Mouse (Mus musculus) limb, embryonic 14.5 days (tissue): ENCODE results near the gene Pde4a. TPM values are rescaled to one million over a fixed set of nuclear protein-coding genes. Genes with fewer than 3 reads are reported as not detected.

Experiments
- ATAC-seq: fragments of 200-750 bp; cut with Nextera tagmentation; 2 replicates; pipeline ENCODE4 v1.8.0; 2017; ENCODE audit warnings: low read depth, moderate number of reproducible peaks, moderate TSS enrichment; ENCODE audit not compliant: low FRiP score
- DNase-seq: peaks from one replicate; pipeline ENCODE4 v3.0.0-alpha.2; 2015; ENCODE audit warnings: low spot score
- H3K27ac ChIP-seq: fragments of 300-500 bp; sonication (generic); replicated peaks from 2 replicates; pipeline ENCODE4 v1.5.1; 2014; ENCODE audit warnings: low read depth, mild to moderate bottlenecking, low read length, moderate library complexity, mixed read lengths
- H3K27me3 ChIP-seq: fragments of 300-500 bp; sonication (generic); 2 replicates; pipeline ENCODE4 v1.6.1; 2014; ENCODE audit warnings: low read length, mixed read lengths; ENCODE audit not compliant: control insufficient read depth, insufficient read depth
- H3K36me3 ChIP-seq: fragments of 300-500 bp; sonication (generic); 2 replicates; pipeline ENCODE4 v1.6.1; 2014; ENCODE audit warnings: mild to moderate bottlenecking, low read length, moderate library complexity, mixed read lengths; ENCODE audit not compliant: control insufficient read depth, insufficient read depth
- H3K4me1 ChIP-seq: fragments of 300-500 bp; sonication (generic); 2 replicates; pipeline ENCODE4 v1.6.1; 2014; ENCODE audit warnings: antibody characterized with exemption, low read length, mixed read lengths; ENCODE audit not compliant: control insufficient read depth, insufficient read depth
- H3K4me2 ChIP-seq: fragments of 300-500 bp; sonication (generic); replicated peaks from 2 replicates; pipeline ENCODE4 v1.6.1; 2014; ENCODE audit warnings: low read depth, mild to moderate bottlenecking, low read length, moderate library complexity; ENCODE audit not compliant: severe bottlenecking
- H3K4me3 ChIP-seq: fragments of 300-500 bp; sonication (generic); replicated peaks from 2 replicates; pipeline ENCODE4 v1.5.1; 2014; ENCODE audit warnings: low read length
- H3K9ac ChIP-seq: fragments of 300-500 bp; sonication (generic); 2 replicates; pipeline ENCODE4 v1.6.1; 2014; ENCODE audit warnings: mild to moderate bottlenecking, low read depth, low read length, moderate library complexity; ENCODE audit not compliant: severe bottlenecking
- H3K9me3 ChIP-seq: fragments of 300-500 bp; sonication (generic); 2 replicates; pipeline ENCODE4 v1.6.1; 2016; ENCODE audit warnings: low read length; ENCODE audit not compliant: control insufficient read depth
- POLR2A ChIP-seq: fragments of 200-500 bp; IDR thresholded peaks from 2 replicates; pipeline ENCODE4 v1.8.0; 2012; ENCODE audit warnings: inconsistent platforms, mild to moderate bottlenecking, moderate library complexity, borderline replicate concordance; ENCODE audit not compliant: insufficient read depth, insufficient read length; ENCODE audit errors: extremely low read depth
- WGBS: fragments of 180-500 bp; shearing (Covaris S2); extraction: QIAGEN DNeasy Blood & Tissue Kit; methylation state at CpG from one replicate; pipeline ENCODE4 v1.1.7; 2014; 5-methylcytosine and 5-hydroxymethylcytosine counted together
- polyA plus RNA-seq, 2 experiments: library from polyadenylated mRNA; depleted of rRNA in 1 of 2; stranded (reverse) in 1 of 2; unstranded in 1 of 2; fragments of >200 nt; fragmentation: Nextera tagmentation in 1 of 2; extraction: Ambion mirVana in 1 of 2; gene quantifications; 2 replicates each; pipeline versions ENCODE4 v1.2.1 to v1.2.3; 2012 to 2014

Pde4a gene
- polyA plus RNA-seq, 2 experiments, result 4.4 to 5.7 TPM

DNA sequence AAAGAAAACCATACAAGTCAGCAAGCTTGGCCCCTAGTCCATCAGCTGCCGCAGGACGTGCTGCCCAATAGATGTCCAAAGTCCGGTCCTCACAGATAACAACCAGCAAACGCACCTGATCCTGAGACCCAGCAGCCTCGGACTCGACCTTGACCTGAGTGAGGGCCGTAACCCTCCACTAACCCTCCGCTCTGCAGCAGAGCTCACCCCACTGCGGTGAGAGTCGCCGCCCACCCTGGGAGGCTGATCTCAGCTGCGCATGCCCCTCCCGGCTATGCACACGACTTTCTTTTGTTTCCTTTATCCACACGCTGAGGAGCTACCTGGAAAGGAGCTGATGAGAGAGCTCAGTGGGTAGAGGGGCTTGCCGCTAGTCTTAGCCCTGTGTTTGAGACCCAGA, 61.8 kb downstream of the Pde4a start:
- H3K27me3 ChIP-seq, result no peaks in the 10 kb centered on the region
- H3K4me2 ChIP-seq, result peak overlapping the region; percentile 47
- no peaks in the 10 kb centered on the region for H3K9me3 ChIP-seq
- peaks cover 34% of the 10 kb centered on the region for H3K36me3 ChIP-seq
- ATAC-seq (peak; percentile 55; the same call in 1 of the 2 replicates), DNase-seq (peak; percentile 49)
- peaks cover 7% of the 10 kb centered on the region for H3K4me1 ChIP-seq
- H3K27ac ChIP-seq, result peak overlapping the region; percentile 61; the same call in 1 of the 2 replicates
- no peak for TF ChIP-seq POLR2A
- peak overlapping the region; percentile 40 for H3K9ac ChIP-seq
- 19% methylated on average over 16 of the region's 16 CpGs for WGBS
- H3K4me3 ChIP-seq, result peak overlapping the region; percentile 24

DNA sequence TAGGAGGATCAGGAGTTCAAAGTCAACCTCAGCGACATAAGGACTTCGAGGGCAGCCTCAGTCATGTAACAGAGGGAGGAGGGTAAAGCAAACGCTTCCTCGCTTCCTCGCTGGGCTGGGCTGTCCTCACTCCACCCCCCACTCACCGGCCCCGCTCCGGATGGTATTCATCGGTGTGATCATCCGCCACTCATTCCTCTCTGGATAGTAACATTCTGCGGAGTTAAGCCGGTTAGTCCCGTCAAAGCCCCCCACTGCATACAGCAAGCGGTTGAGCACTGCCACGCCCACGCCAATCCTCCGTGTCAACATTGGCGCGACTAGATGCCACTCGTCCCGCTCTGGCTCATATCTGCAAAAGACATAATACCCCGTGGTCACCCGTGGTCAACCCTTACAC, 66.0 kb downstream of the Pde4a start:
- Histone ChIP-seq H3K9ac (no peak overlapping the region), H3K27ac (no peak overlapping the region), H3K4me1 (peaks cover 7% of the 10 kb centered on the region), H3K4me3 (no peak overlapping the region), H3K36me3 (peaks cover 71% of the 10 kb centered on the region), H3K4me2 (no peak overlapping the region), H3K27me3 (no peaks in the 10 kb centered on the region), H3K9me3 (no peaks in the 10 kb centered on the region)
- ATAC-seq (no peak), DNase-seq (no peak)
- TF ChIP-seq POLR2A, result no peak
- WGBS, result 65% methylated on average over 23 of the region's 23 CpGs

DNA sequence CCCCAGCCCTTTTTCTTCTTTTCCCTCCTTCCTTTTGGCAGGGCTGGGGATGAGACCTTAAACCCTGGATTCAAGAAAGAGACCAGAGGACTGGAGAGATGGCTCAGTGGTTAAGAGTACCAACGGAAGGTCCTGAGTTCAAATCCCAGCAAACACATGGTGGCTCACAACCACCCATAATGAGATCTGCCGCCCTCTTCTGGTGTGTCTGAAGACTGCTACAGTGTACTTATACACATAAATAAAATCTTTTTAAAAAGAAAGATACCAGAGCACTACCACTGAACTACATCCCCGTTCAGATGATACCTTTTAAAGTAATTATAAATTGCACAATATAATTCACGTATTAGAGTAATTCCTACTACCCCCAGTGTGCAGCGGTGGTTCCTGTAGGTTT, 67.4 kb downstream of the Pde4a start:
- Histone ChIP-seq H3K27ac (no peak overlapping the region), H3K36me3 (peaks cover 79% of the 10 kb centered on the region), H3K27me3 (no peaks in the 10 kb centered on the region), H3K4me2 (no peak overlapping the region), H3K4me3 (no peak overlapping the region), H3K9me3 (no peaks in the 10 kb centered on the region), H3K4me1 (peaks cover 11% of the 10 kb centered on the region), H3K9ac (no peak overlapping the region)
- TF ChIP-seq POLR2A, result no peak
- ATAC-seq (no peak), DNase-seq (no peak)
- WGBS, result 80% methylated on average over 5 of the region's 5 CpGs

DNA sequence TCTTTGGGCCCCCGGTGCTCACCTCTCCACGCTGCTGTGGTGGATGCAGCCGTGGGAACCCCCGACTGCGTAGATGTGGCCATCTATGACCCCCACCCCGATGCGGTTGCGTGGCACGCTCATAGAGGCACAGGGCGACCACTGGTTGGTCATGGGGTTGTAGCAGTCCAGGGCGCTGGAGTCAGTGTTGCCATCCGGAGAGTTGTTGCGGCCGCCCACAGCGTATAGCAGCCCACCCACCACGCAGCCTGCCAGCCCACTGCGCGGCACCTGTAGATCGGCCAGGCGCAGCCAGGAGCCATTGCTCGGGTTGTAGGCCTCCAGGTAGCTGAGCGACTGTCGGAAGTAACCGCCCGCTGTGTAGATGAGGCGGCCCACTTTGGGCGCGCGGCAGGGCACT, 67.9 kb downstream of the Pde4a start:
- Histone ChIP-seq H3K4me3 (no peak overlapping the region), H3K9ac (no peak overlapping the region), H3K27me3 (no peaks in the 10 kb centered on the region), H3K36me3 (peaks cover 79% of the 10 kb centered on the region), H3K27ac (no peak overlapping the region), H3K9me3 (no peaks in the 10 kb centered on the region), H3K4me1 (peaks cover 11% of the 10 kb centered on the region), H3K4me2 (no peak overlapping the region)
- 92% methylated on average over 29 of the region's 29 CpGs for WGBS
- DNase-seq (no peak), ATAC-seq (no peak)
- no peak for TF ChIP-seq POLR2A

DNA sequence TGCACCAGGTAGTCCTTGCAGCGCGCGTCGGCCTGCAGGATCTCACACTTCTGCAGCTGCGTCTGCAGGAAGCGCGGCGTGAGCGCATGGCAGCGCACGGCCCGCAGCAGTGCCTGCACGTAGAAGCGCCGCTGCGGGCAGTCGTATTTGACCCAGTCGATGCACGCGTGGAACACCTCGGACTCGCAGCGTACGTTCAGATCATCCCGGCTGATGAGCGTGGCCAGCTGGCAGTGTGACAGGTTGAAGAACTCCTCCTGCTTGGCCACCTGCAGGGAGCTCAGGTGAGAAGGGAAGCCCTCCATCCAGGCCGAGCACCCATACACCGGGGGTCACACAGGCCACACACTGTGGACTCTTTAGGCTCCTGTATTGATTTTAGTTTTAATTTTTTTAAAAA, 68.3 kb downstream of the Pde4a start:
- Histone ChIP-seq H3K4me3 (no peak overlapping the region), H3K27me3 (no peaks in the 10 kb centered on the region), H3K4me1 (peaks cover 11% of the 10 kb centered on the region), H3K4me2 (no peak overlapping the region), H3K9me3 (no peaks in the 10 kb centered on the region), H3K27ac (no peak overlapping the region), H3K36me3 (peaks cover 79% of the 10 kb centered on the region), H3K9ac (no peak overlapping the region)
- 84% methylated on average over 28 of the region's 28 CpGs for WGBS
- DNase-seq, result no peak
- TF ChIP-seq POLR2A, result no peak
- no peak for ATAC-seq

DNA sequence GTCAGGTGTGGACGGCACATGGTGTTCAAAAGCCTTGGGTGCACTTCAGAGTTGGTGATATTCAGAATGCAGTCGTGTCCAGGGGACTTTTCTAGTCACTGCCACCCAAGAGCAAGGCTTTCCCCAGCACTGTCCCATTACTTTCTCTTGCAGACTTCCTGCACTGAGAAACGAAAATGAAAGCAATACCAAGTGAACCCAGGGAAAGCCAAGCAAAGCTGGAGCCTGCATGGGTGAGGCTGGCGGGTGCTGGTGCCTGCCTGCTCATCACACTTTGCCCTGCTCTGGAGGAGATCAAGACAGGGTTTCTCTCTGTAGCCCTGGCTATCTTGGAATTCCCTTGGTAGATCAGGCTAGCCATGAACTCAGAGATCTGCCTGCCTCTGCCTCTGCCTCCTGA, 69.8 kb downstream of the Pde4a start:
- H3K9ac ChIP-seq, result no peak overlapping the region
- WGBS, result 85% methylated on average over 4 of the region's 4 CpGs
- no peak for TF ChIP-seq POLR2A
- H3K9me3 ChIP-seq, result no peaks in the 10 kb centered on the region
- H3K4me2 ChIP-seq, result no peak overlapping the region
- H3K4me1 ChIP-seq, result peaks cover 11% of the 10 kb centered on the region
- no peak overlapping the region for H3K27ac ChIP-seq
- no peak overlapping the region for H3K4me3 ChIP-seq
- no peak for DNase-seq
- no peaks in the 10 kb centered on the region for H3K27me3 ChIP-seq
- peaks cover 65% of the 10 kb centered on the region for H3K36me3 ChIP-seq
- no peak for ATAC-seq
